Mouse (Mus musculus): ENCODE measurements around the gene Mettl16.
A peak's percentile ranks its signal among the peaks of the same experiment; 100 is the strongest.

Gene Mettl16

DNA sequence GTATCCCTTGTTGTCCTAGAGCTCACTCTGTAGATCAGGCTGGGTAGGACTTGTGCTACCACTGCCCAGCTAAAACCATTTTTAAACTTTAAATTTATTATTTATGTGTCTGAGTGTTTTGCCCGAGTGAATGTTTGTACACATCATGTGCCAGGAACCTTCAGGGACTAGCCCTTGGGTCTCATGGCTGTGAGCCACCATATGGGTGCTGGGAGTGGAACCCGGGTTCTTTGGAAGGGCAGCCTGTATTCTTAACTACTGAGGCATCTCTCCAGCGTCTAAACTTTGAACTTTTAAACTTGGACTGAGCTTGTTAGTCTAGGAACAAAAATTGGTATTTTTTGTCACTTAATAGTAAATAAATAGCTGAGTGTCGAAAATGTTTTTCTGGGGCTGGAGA, 22.2 kb downstream of the Mettl16 start:
- no peak for DNase-seq (ENCODE audit: low spot score)

DNA sequence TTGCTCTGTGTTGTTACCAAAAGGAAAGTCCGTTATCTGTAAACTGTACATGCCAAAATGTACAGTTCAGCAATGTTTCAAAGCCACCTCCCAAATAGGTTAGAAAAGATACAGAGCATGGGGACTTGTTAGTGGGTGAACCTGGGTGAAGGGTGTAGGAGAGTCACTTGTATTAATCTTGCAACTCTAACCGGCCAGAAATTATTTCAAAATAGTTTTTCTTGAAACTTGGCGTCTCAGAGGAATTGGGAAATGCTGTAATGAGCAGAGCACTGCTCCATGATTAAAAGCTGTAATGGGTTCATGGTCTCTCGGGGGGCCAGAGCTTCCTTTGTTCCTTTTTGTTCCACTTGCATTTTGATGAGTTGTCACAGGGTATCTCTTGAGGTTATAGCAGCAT, 30.0 kb downstream of the Mettl16 start:
- DNase-seq (ENCODE audit: low spot score): no peak

DNA sequence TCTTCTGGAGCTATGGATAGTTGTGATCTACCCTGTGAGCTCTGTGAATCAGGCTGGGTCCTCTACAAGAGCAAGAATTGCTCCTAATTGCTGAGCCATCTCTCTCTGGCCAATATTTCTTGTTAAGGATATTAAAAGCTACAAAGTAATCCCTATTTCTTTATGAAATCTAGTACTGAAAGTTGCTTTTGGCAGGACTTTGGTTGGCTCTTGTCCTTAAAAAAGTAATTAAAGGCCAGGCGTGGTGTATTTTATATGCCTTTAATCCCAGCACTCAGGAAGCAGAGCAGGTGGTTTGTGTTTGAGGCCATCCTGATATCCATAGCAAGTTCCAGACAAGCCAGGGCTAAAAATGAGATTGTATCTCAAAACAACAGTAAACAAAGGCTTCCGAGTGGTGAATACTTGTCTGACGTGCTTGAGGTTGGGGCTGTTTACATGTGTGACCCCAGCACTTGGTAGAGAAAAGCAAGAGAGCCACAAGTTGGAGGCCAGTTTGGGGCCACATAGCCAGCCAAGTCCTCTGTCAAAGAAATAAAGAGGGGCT, 33.5 kb downstream of the Mettl16 start:
- DNase-seq (ENCODE audit: low spot score): no peak

DNA sequence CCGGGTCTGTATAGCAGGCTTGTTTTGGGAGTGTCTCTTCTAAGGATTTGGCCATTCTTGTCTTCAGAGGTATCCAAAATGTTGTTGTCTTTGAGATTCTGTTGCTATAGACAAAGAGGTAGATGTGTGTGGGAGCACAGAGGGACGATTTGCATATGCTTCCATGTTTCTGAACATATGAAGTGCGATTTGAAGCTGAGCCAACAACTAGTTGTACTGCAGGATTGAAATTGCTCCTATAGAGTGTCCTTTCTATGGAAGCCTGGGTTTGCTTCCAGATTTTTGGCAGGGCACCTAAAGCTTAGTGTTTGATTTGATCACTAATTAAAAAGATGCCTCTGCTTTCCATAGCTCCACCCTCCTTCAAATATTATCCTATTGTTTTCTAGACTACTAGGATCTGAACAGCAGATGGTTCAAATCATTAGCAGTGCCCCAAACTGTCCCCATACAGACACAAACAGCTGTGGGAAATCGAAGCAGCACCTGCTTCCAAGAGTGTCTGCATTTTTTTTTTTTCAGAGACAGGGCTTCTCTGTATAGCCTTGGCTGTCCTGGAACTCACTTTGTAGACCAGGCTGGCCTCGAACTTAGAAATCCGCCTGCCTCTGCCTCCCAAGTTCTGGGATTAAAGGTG, 36.7 kb downstream of the Mettl16 start:
- DNase-seq (ENCODE audit: low spot score): no peak

DNA sequence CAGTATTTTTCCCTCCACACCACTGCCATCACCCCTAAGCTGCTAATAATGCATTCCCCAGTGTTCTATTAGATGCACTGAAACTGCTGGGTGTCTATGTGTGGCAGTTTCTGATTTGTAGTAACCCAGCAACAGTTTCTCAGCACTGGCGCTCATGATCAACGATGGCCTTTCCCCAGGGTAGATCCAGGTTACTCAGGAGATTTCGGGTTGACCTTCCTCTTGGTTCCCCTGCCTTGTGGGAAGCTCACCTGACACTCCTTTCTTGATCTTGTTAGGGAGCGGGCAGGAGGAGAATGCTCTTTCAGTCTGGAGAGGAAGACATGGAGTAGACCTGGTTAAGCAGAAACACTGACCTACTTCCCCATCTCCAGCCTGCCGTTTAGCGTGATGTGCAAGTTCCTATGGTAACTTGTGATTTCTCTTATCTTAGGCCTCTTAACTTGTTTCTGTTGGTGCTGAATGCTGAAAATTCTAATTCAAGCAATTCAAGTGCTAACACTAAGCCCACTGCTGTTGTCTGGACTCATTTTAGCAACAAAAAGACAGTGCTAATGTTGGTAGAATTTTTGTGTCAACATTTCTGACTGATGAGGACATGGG, 37.7 kb downstream of the Mettl16 start:
- no peak for DNase-seq (ENCODE audit: low spot score)

DNA sequence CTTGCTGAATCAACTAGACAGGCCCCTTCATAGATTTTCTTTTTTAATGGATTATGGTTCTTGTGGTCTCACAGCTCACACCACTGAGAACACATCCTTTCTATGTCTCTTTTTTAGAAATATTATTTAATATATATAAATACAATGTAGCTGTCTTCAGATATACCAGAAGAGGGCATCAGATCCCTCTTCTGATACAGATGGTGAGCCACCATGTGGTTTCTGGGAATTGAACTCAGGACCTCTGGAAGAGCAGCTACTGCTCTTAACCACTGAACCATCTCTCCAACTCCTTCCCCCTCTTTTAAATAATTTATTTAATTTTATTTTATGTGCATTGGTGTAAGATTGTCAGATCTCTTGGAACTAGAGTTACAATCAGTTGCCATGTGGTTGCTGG, 39.5 kb downstream of the Mettl16 start:
- no peak for DNase-seq (ENCODE audit: low spot score)

DNA sequence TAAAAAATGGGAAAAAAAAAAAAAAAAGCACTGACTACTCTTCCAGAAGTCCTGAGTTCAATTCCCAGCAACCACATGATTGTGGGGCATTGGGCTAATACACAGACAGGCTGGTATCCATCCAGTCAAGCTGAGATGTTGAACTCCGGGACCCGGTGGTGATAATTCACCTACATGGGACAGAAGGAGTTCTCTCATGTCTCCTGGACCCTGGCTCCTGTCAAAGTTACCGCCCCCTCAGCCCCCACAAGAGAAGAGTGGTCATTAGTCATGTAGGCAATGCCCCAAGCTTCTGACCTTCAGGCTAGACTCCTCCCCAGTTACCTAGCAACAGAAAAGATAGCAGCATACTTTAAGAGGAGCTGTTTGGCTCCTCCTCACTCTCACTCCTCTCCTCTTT, 40.4 kb downstream of the Mettl16 start:
- DNase-seq (ENCODE audit: low spot score): peak; percentile 27

DNA sequence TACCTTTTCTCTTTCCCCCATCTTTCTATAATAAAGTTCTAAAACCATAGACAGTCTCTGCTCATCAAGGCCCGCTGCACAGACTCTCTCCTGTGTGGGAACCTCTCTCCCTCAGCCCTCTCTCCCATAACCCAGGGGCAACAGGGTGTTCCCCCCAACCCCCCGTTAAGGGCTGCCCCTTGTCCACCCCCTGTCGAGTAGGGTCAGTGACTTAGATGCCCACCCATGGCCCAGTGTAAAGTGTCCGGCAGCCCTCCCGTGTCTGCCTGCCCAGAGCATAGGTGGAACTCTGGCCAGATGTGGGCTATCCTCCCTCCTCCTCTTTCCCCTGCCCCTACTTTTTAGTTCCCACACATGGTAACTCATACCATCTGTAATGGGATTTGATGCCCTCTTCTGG, 40.9 kb downstream of the Mettl16 start:
- no peak for DNase-seq (ENCODE audit: low spot score)

DNA sequence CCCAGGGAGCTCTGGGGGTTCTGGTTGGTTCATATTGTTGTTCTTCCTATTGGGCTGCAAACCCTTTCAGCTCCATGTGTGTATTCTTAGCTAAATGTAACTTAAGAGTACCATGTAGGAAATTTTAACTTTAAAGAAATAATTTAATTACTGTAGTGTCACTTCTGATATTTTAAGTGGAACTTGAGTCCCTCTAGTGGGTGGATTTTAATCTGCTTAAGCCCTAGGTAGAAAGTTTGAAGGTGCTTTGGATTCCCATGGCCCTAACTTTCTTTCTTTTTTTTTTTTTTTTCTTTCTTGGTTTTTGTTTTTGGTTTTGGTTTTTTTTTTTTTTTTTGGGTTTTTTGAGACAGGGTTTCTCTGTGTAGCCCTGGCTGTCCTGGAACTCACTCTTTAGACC, 45.2 kb downstream of the Mettl16 start:
- no peak for DNase-seq (ENCODE audit: low spot score)

DNA sequence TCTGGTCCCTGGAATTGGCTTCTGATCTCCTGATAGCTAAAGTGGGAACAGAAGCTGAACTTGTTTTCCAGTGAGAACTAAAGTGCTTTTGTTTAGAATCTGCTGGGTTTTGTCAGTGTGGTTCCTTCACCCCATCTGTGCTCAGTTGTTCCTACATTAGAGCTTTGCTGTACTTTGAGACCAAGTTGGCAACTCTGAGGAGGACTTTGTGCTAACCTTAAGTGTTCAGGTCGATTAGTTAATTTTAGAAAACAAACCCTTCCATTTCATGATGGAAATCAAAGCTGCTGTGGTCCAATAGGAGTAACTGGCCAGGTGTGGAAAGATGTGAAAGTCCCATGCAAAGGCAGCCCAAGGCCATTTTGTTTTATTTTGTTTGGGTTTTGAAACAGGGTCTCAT, 50.3 kb downstream of the Mettl16 start:
- no peak for DNase-seq (ENCODE audit: low spot score)

DNA sequence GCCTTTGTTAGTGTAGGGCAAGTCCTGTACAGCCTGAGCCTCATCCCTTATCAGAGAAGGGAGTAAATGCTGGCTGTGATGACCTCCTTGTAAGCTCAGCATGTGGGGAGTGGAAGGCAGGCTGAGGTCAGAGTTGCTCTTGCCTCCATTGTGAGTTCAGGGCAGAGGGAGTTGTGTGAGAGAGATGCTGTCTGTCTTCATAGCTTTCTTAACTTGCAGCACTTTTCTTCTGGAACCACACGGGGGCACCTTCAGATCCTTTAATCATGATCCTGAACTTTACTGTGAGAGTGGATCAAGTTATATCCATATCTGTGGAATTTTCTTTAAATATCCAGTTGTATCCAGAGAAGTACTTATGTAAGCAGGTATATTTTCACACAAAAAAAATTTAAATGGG, 50.8 kb downstream of the Mettl16 start:
- DNase-seq (ENCODE audit: low spot score): no peak

DNA sequence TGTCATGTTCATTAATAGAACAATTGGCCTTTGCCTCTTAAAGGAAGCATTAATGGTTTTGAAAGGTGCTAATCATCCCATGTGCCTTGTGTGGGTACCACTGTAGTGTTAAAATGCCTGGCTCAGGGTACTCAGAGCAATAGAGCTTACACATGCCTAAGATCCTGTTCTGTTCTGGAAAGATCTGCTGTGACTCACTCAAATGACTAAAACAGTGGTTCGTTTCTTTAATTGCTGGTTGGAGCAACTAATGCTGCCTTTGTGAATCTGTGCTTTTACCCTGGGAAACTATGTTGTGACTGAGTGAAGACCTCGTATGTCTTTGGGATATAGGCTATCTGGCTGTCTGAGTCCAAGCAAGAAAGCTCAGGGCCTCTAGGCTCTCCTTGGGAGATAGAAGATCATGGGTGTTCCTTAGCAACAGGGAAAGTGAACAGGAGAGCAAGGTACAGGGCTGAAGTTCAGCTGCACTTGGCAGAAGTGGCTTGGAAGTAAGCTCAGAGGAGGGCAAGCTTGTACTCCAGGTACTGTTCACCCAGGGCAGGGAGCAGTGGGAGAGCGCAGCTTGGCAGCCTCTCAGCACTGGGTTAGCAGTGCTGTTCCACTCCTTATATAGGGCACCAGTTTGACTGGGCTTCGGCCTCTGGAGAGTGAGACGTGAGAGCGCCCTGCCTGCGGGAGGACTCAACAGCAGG, 52.3 kb downstream of the Mettl16 start:
- DNase-seq (ENCODE audit: low spot score): no peak

DNA sequence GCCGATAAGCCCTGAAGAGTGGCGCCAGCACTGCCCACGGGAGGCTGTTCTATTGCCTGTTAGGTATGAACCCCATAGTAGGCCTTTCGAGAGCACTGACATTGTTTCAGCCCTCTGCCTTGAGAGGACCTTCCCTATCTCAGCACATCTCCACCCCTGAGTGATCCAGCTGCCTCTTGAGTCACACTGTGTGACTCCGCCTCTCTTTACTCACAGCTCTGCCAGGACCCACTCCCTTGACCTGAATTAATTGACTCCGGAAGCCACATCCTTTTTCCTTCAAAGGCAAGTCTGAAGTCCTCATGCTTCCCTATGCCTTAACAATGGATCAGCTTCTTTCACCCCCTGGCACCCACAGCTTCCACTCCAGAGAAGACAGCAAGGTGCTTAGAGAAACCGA, 55.5 kb downstream of the Mettl16 start:
- no peak for DNase-seq (ENCODE audit: low spot score)

DNA sequence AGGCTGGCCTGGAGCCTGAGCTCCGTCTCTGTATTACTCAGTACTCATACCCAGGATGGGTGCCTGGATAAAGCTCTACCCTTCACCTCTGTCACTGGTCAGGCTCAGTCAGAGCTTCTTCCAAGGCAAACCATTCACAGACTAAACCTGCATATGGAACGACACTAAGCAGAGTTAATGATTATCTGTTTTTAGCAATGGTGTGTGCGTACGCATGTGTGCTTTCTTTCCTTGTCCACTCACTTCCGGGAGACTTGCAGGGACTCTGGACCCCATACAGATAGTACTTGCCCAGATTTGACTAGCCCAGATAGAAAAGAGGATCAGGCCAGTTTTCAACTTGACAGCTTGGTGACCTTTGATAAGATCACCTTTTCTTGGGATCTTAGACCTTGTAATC, 56.1 kb downstream of the Mettl16 start:
- DNase-seq (ENCODE audit: low spot score): no peak

DNA sequence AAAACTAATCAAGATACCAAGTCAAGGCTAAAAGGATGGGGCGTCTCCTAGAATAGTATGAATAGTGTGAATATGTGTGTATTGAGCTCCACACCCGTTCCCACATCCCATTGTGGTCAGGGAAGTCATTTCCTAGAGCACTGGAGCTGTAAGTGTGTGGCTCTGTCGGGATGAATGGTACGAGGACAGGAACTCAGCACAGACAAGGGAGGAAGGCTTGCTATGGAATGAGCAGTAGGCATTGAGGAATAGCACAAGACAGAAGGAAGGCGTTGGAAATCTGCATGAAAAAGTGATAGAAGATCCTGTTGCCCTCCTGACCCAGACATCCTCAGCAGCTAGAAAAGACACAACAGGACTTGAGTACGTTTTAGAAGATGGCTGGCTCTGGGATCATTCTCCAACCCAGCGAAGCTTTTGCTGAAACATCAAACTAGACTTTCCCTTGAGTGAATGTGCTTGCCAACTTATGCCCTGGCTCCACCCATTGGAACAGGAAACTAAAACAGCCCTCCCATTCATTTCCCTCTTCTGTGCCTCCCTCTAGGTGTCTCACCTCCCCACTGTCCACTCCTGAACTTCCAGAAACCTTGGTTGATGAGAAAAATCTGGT, 57.3 kb downstream of the Mettl16 start:
- DNase-seq (ENCODE audit: low spot score): no peak

DNA sequence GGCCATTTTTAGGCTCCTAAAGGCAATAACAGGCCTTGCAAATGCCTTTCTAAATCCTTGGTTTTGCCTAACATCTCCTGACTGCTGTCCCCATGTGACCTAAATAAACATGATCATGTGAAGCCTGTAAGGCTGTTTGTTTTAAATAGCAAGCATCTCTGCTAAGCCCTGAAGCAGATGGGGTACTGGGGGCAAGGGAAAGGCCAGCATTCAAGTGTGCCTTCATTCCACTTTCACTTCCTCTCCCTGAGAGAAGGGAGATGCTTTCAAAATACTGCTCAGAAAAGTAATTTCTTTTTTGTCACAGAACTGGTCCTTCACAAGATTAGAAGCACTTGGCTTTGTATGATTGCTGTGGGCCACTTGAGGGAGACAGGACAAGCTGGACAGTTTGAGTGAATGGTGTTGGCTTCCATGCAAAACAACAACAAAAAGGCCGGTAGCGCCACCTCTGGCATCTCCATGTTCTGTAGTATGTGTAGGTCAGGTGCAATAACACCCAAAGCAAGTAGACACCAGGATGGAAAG, 57.8 kb downstream of the Mettl16 start:
- no peak for DNase-seq (ENCODE audit: low spot score)

DNA sequence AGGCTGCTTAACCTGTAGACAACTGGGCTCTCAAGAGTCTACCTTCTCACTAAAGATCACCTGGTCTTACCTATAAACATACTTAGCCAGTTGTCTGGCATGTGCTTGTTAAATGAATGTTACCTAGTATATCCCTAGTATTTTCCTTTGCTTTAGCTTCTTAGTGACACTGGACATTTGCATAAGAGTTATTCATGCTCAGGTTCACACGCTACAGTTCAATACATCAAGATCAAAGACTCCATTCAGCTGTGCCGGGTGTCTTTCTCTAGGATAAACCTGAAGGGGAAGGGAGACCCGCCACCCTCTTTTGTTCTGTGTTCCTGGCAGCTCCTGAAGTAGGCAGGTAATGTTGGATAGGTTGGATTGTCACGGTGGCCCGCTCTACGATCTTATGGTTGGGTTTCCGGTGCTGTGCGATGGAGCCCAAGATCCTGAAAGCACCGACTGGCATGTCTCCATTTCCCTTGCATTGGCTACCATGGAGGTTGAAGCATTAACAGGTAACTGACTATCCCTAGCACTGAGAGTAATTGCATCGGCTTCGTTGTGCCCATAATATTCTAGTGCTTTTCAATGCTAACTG, 58.4 kb downstream of the Mettl16 start:
- DNase-seq (ENCODE audit: low spot score): no peak

DNA sequence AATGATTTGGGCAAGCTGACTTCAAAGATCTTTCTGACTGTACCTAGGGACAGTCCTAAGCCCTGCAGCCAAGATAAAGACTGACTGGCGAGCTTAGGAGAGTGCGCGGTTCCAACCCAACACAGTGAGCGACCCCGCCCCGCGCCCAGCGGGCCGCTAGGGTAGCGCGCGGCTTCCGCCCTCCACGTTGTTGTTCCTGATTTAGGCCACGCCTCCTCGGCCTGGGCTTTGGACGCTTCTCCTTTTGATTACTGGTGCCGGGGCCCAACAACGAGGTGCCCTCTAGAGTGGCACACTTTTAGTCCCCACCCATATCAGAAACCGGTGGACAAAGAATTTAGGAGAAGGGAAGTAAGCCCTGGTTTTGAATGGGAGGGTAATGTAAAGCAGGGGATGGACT, 59.2 kb downstream of the Mettl16 start:
- DNase-seq (ENCODE audit: low spot score): peak; percentile 85

DNA sequence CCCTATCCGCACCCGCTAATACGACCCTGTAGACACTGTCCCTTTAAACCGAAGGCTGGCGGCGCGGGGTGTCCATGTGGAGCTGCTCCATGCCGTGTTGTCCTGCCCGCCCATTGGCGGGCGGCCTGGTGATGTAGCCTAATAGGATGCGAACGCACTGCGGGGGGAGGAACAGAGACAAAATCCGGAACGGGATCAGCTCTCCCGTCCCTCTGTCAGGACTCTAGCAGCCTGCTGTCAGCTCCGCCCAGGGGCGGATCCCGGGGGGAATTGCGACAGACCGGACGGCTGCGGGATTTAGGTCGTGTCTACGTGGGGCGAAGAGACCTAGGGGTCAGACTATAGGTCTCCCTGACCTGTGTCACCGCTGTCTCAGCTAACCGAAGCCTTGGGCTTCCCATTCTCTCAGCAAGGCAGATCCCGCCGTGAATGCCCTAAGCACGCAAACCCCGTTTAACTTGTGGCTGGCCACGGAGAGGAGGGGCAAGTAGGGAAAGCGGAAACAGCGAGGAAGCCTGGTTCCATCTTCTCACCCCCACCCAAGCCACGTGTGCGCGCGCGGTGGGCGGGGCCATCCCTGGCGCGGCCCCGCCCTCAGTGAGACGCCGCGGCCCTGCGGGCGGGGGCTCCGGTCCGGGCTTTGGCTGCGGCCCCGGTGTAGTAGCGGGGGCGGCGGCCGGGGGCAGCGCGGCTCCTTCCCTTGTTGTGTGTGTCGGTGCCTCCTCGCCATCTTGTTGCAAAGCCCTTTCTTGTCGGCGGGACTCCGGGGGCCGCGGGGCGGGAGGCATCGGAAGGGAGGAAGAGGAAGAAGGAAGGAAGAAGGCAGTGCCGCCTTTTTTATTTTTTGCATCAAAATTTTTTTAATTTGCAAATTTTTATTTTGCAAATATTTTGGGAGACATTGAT, 59.9 kb downstream of the Mettl16 start, which contains the start of gene Mnt:
Gene Mnt, plus strand, starts transcription at position 665 of the 906 bp plus-strand sequence.
- peak; percentile 98 for DNase-seq (ENCODE audit: low spot score)

DNA sequence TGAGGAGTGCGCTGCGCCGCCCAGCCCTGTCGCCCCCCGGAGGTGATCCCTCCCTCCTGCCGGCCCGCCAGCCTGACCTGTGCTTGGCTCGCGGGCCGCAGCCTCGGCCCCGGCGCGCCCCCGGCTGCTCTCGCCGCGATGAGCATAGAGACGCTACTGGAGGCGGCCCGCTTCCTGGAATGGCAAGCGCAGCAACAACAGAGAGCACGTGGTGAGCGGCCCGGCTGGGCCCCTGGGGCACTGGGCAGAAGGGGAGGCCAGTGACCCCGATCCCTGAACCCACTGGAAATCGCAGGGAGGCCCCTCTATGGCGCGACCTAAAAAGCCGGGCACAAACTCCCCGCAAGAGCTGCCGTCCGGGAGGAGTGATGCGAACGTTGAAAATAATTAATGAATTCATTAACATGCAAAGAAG, 60.6 kb downstream of the Mettl16 start:
- peak; percentile 59 for DNase-seq (ENCODE audit: low spot score)

Data from ovary, postnatal 36 days (tissue).